Mouse (Mus musculus) lung, postnatal 36 days (tissue): Measurements from ENCODE around the gene Nol6.

Source experiments
- DNase-seq: peaks from one replicate; pipeline ENCODE4 v3.0.0; 2022; ENCODE audit warnings: mixed read lengths

Gene Nol6

GRCm38 (mm10) chr4:41124180-41124951 is at the start of gene Nol6:
Nol6 (minus strand) TSS chr4:41124455.
- DNase-seq, result peak; percentile 100

DNA sequence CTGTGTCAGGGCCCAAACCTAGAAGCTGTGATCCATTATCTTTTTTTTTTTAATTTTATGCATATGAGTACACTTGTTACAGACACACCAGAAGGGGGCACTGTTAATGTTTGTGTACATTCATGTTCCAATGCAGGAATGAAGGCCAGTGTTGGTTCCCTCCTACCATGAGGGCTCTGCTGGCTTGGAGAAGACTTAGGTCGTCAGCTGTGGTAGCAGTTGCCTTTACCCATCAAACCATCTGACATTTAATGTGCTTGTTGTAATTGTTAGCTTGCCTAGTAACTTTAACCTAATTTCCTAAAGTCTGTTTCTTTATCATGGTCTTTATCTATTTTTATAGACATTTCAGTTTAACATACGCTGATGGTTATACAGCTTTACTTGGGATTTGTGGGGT is 46.7 kb upstream of the Nol6 start:
- DNase-seq, result no peak

GRCm38 (mm10) chr4:41165693-41166475 is 41.6 kb upstream of the Nol6 start:
- peak; percentile 90 for DNase-seq

GRCm38 (mm10) chr4:41164974-41165373 is 40.7 kb upstream of the Nol6 start:
- DNase-seq, result no peak

- no peak for DNase-seq
Observed at GRCm38 (mm10) chr4:41161232-41161631, 37.0 kb upstream of the Nol6 start.

DNA sequence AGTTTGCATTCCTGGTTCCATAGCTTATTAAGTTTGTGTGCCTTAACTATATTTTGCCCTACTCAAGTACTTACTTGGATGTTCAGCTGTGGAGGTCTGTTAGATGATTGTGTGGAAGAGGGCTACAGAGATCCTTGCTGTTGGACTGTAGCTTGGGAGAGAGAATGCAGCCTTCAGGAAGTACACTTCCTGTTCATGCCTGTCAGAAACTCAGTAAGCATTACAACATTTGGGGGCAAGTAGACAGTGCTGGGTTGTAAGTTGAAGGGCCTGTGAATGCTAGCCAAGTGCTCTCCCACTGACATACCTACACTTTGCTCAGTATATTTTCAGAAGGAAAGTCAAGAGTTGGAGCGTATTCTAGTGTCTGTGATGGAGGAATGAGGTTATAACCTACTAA is 34.0 kb upstream of the Nol6 start:
- DNase-seq, result no peak

DNA sequence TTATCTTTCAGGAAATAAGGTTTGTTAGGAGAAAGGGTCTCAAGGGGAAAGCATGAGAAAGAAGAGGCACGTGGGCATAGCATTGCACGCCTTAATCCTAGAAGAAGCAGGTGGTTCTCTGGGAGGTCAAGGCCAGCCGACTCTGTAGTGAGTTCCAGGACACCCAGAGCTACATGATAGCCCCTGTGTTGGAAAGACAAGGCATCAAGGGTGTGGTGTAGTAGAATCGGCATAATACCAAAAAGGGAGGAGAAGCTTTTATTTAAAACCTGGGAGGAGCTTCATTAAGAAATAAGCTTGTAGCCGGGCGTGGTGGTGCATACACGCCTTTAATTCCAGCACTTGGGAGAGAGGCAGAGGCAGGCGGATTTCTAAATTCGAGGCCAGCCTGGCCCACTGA is 32.7 kb upstream of the Nol6 start:
- DNase-seq, result no peak

GRCm38 (mm10) chr4:41153146-41153545 is 28.9 kb upstream of the Nol6 start:
- no peak for DNase-seq

- no peak for DNase-seq
Observed at GRCm38 (mm10) chr4:41151186-41151585, 26.9 kb upstream of the Nol6 start.

GRCm38 (mm10) chr4:41149891-41150290 is 25.6 kb upstream of the Nol6 start:
- DNase-seq, result no peak

GRCm38 (mm10) chr4:41142601-41143000 is 18.3 kb upstream of the Nol6 start:
- DNase-seq, result no peak

- peak; percentile 23 for DNase-seq
Observed at GRCm38 (mm10) chr4:41140174-41140875, 16.1 kb upstream of the Nol6 start.

- no peak for DNase-seq
Observed at GRCm38 (mm10) chr4:41136811-41137210, 12.6 kb upstream of the Nol6 start.

DNA sequence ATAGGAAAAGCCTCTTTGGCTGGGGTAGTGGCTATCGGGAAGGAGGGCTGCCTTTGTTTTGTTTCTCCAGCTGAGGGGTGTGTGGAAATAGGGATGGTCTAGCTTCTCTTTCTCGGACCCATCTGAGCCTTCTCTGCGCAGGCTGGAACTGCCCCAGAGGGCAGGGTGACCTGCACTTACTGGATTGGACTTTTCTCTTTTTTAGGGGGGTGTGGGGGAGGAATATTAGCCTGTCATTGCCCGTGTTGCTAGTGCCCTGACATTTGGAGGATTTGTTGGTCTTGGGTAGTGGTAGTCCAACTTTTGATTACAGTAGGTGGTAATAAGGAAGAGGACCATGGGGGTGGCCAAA is 12.2 kb upstream of the Nol6 start:
- DNase-seq, result peak; percentile 37

DNA sequence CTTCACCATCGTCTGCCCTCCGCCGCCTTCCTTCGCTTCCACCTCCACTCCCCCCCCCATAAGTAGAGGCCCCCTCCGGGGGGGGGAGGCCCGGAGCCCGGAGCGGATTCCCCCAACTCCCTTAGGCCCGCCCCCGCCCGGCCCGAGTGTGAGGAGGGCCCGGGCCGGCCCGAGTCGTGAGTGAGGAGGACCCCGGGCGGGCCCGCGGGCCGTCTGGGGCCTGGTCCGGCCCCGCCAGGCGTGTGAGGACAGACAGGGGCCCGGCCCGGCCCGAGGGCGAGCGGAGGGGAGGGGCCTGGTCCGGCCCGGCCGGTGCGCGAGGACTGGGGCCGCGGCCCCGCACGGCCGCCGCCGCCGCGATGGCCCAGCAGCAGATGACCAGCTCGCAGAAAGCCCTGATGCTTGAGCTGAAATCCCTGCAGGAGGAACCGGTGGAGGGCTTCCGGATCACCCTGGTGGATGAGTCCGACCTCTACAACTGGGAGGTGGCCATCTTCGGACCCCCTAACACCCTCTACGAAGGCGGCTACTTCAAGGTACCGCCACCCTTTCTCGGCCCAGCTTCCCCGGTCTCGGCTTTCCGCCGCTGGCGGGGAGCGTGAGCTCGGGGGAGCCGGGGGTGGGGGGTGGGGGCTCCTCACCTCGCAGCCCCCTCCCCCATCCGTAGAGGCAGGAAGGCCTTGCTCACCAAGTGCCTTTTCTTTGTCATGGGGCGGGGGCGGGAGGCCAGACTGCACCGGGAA is 11.6 kb upstream of the Nol6 start, which contains the start of gene Ube2r2:
Gene Ube2r2, plus strand, starts transcription at position 33 of the 743 bp plus-strand sequence.
- DNase-seq, result peak; percentile 43

- peak; percentile 78 for DNase-seq
Observed at GRCm38 (mm10) chr4:41134935-41135710, 10.9 kb upstream of the Nol6 start.

- no peak for DNase-seq
Observed at GRCm38 (mm10) chr4:41133529-41134291, 9.5 kb upstream of the Nol6 start.

- no peak for DNase-seq
Observed at GRCm38 (mm10) chr4:41132471-41132870, 8.2 kb upstream of the Nol6 start.

DNA sequence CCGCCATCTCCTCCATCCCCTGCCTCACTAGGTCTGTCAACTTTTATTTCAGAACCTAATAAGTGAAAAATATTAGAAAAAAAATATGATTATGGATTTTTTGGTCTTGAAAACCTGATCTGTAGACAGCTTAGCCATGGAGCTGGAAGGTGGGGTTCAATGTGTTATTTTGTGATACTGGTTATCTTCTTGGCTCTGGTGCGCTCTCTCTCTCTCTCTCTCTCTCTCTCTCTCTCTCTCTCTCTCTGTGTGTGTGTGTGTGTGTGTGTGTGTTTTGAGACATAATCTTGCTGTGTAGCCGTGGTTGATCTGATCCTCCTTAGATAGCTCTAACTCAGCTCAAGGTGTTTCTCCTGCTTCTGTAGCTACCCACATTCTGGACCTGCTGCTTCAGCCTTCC is 5.6 kb upstream of the Nol6 start:
- no peak for DNase-seq

GRCm38 (mm10) chr4:41129406-41129805 is 5.2 kb upstream of the Nol6 start:
- DNase-seq, result peak; percentile 80

GRCm38 (mm10) chr4:41118706-41119292 is 5.5 kb downstream of the Nol6 start:
- DNase-seq, result peak; percentile 79
